ENCODE assay signal across 8 mouse cellular contexts in the genomic region with DNA sequence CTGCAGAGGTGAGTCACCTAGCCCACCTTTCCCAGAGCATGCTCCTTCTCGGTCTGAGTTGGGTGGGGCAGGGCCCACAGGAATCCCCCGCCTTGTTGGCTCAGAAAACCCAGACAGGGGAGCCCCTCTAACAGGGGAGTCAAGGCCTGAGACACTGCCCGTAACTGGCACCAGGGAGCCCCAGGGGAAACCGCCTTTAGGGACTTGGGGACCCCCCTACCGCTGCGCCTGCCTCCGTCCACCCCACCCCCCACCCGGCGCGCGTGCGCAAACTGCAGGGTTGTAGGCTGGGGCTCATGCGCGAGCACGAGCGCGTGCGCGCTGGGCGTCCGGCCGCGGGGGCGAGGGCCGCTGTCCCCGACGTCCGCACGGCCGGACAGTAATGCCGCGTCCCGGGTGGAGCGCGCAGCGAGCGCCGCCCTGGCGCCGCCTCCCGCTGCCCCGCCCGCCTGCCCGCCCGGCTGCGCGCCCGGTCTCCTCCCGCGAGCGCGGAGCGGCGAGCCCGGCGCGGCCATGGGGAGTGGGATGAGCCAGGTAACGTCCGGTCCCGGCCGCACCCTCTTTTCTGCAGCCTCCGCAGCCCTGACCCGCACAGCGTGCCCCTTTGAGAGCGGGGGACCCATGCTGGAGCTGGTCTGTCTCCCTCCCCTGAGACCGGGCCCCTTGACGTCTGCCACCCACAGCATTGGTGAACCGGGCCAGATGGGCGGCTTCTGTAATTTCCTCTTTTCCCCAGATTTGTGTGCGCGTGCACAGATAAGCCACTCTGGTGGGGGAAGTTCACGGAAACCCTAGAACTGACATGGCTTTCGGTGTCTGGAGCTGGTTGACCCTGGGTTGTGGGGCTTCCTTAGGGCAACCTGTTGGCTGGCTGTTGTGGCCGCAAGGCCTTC. TPM values are rescaled to one million over a fixed set of nuclear protein-coding genes. Genes with fewer than 3 reads are reported as not detected.
A peak's percentile ranks its signal among the peaks of the same experiment; 100 is the strongest.
DNase-seq lines count a peak whose midpoint lies in the region; ATAC-seq and TF ChIP-seq lines count a peak whose summit lies in the region.

Dusp22 (plus strand) TSS at position 387 of the 893 bp plus-strand sequence.

- no peaks in the 10 kb centered on the region for H3K36me3 ChIP-seq in forebrain, embryonic 15.5 days
- H3K36me3 ChIP-seq in liver, postnatal 0 days (replicated peaks; ENCODE audit: insufficient read depth, low read length) = no peaks in the 10 kb centered on the region
- no peaks in the 10 kb centered on the region for H3K36me3 ChIP-seq in neural tube, embryonic 13.5 days

- DNase-seq in c-Kit-positive CD71-positive TER-119-negative erythroid progenitor cells, embryonic 14.5 days (ENCODE audit: low read depth) = peak; percentile 2
- peak; percentile 93 to 95 for DNase-seq in heart, postnatal 14 days
- DNase-seq in layer of hippocampus, adult 11-12 months (ENCODE audit: low spot score) = peak; percentile 87
- DNase-seq in liver, postnatal 0 days = peak; percentile 88
- peak; percentile 72 for DNase-seq in telencephalon, adult 2 months (ENCODE audit: low read depth, low spot score)

- WGBS in forebrain, embryonic 15.5 days = under 1% methylated on average over 74 of the region's 74 CpGs
- 2% methylated on average over 60 of the region's 74 CpGs for WGBS in liver, postnatal 0 days (ENCODE audit: insufficient replicate concordance)
- under 1% methylated on average over 73 of the region's 74 CpGs for WGBS in neural tube, embryonic 13.5 days

- H3K9ac ChIP-seq in forebrain, embryonic 15.5 days (replicated peaks) = peak within 1 kb of the TSS; percentile 85
- peak within 1 kb of the TSS; percentile 75 for H3K9ac ChIP-seq in liver, postnatal 0 days (replicated peaks)
- peak within 1 kb of the TSS; percentile 84 for H3K9ac ChIP-seq in neural tube, embryonic 13.5 days

- H3K4me3 ChIP-seq in forebrain, embryonic 15.5 days = peak within 1 kb of the TSS; percentile 83
- H3K4me3 ChIP-seq in liver, postnatal 0 days (ENCODE audit: low read depth, low read length) = peak within 1 kb of the TSS; percentile 70
- peak within 1 kb of the TSS; percentile 79 for H3K4me3 ChIP-seq in neural tube, embryonic 13.5 days

- peak within 1 kb of the TSS; percentile 78 for H3K27ac ChIP-seq in forebrain, embryonic 15.5 days (replicated peaks)
- peak within 1 kb of the TSS; percentile 92 for H3K27ac ChIP-seq in liver, postnatal 0 days (ENCODE audit: low read depth)
- peak within 1 kb of the TSS; percentile 62 for H3K27ac ChIP-seq in neural tube, embryonic 13.5 days (replicated peaks)

- no peak for TF ChIP-seq CTCF in liver, postnatal 0 days (IDR thresholded peaks at IDR 0.05; ENCODE audit: low read depth)

- H3K4me2 ChIP-seq in forebrain, embryonic 15.5 days (replicated peaks) = peak within 1 kb of the TSS; percentile 66
- H3K4me2 ChIP-seq in liver, postnatal 0 days (ENCODE audit: low read depth, low read length) = peak within 1 kb of the TSS; percentile 70
- peak within 1 kb of the TSS; percentile 74 for H3K4me2 ChIP-seq in neural tube, embryonic 13.5 days

- intact Hi-C loops in heart, postnatal 14 days (cut with DNase I) = loop anchor here (2.0 to 10.0 kb wide), 2 partner anchors 111 to 315 kb away; partner anchors contain the start of genes Exoc2 and Gm5447

- H3K4me1 ChIP-seq in forebrain, embryonic 15.5 days = peaks cover 6% of the 10 kb centered on the region
- no peaks in the 10 kb centered on the region for H3K4me1 ChIP-seq in liver, postnatal 0 days (ENCODE audit: insufficient read depth)
- H3K4me1 ChIP-seq in neural tube, embryonic 13.5 days (replicated peaks) = peaks cover 10% of the 10 kb centered on the region

- TF ChIP-seq EP300 in liver, postnatal 0 days (IDR thresholded peaks at IDR 0.05; ENCODE audit: low read depth) = peak; percentile 37; the same call in 1 of the 2 replicates

- H3K27me3 ChIP-seq in forebrain, embryonic 15.5 days = no peaks in the 10 kb centered on the region
- H3K27me3 ChIP-seq in liver, postnatal 0 days (ENCODE audit: insufficient read depth, low read length) = no peaks in the 10 kb centered on the region
- H3K27me3 ChIP-seq in neural tube, embryonic 13.5 days = no peaks in the 10 kb centered on the region

- peak; percentile 79 for ATAC-seq in CD4-positive, CD25-positive, alpha-beta regulatory T cell, adult 4 months
- peak; percentile 95 for ATAC-seq in forebrain, embryonic 15.5 days (replicated peaks)
- peak; percentile 94 for ATAC-seq in liver, postnatal 0 days
- peak; percentile 97 for ATAC-seq in neural tube, embryonic 13.5 days (ENCODE audit: low read depth)

- no peaks in the 10 kb centered on the region for H3K9me3 ChIP-seq in forebrain, embryonic 15.5 days
- no peaks in the 10 kb centered on the region for H3K9me3 ChIP-seq in liver, postnatal 0 days (ENCODE audit: low read length)
- H3K9me3 ChIP-seq in neural tube, embryonic 13.5 days = no peaks in the 10 kb centered on the region

RNA-seq across cellular contexts. Expression of gene Dusp22, which starts in this region (rescaled TPM):
- polyA plus RNA-seq in CD4-positive, CD25-positive, alpha-beta regulatory T cell, adult 4 months (2017; shearing (Covaris generic)) = 1 to 10 TPM; 3.3 to 4.6 TPM
- 14.7 and 16.6 TPM in 2 replicates for polyA plus RNA-seq in forebrain, embryonic 15.5 days (2015; fragmentation: Nextera tagmentation; extraction: Ambion mirVana)
- total RNA-seq in heart, postnatal 14 days (2021) = 10 to 100 TPM; 19.6 to 19.9 TPM
- 14.6 and 15.2 TPM in 2 replicates for polyA plus RNA-seq in liver, postnatal 0 days (2015; fragmentation: Nextera tagmentation; extraction: Ambion mirVana)
- 27.2 and 28.2 TPM in 2 replicates for polyA plus RNA-seq in neural tube, embryonic 13.5 days (2015; fragmentation: Nextera tagmentation; extraction: Ambion mirVana)

Comparison
In these comparisons a context has a peak if more than half of its experiments do, and no peak if none do; other contexts are left out.
1. Peak in every context shown above with its lines: DNase-seq, ATAC-seq, H3K4me3 ChIP-seq and H3K27ac ChIP-seq.
2. DNase-seq: peak in every context shown above with its lines; median percentile 94 in heart, postnatal 14 days; 88 in liver, postnatal 0 days; 87 in layer of hippocampus, adult 11-12 months; 72 in telencephalon, adult 2 months; 2 in c-Kit-positive CD71-positive TER-119-negative erythroid progenitor cells, embryonic 14.5 days.